Mouse (Mus musculus): ENCODE data around the gene Sncg.

DNA sequence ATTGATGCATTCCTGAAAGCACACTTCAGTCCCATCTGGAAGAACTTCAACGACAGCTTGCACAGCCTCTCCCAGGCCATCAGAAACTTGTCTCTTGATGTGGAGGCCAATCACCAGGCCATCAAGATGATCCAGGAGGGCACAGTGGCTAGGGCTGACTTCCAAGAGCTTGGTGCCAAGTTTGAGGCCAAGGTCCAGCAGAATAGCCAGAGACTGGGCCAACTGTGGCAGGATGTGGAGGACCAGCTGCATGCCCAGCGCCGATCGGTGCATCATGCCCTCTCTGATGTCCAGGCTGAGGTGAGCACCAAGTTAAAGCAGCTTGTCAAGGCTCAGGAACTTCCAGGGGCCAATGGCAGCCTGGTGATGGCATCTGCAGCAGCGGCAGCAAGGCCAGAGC is 23.3 kb upstream of the Sncg start:
- TF ChIP-seq POLR2A (IDR thresholded peaks at IDR 0.05; ENCODE audit: extremely low read depth, insufficient read depth, low read length) (no peak), CTCF (IDR thresholded peaks at IDR 0.05; ENCODE audit: low read depth, low read length) (no peak; the same call in 1 of the 2 replicates)
